Mouse (Mus musculus): ENCODE results near the gene 4933434E20Rik. TPM values are rescaled to one million over a fixed set of nuclear protein-coding genes. Genes with fewer than 3 reads are reported as not detected.

4933434E20Rik gene
- polyA plus RNA-seq, 1 experiment from 2014 or later: 187 TPM

- no peaks in the 10 kb centered on the region for H3K4me1 ChIP-seq (ENCODE audit: insufficient read depth, low read length)
- H3K4me2 ChIP-seq (replicated peaks; ENCODE audit: low read depth, low read length): no peak overlapping the region
- 83% methylated on average over 6 of the region's 6 CpGs for WGBS
- no peak for ATAC-seq (ENCODE audit: low FRiP score, low TSS enrichment)
- no peak overlapping the region for H3K27ac ChIP-seq (ENCODE audit: low read length)
- H3K27me3 ChIP-seq (ENCODE audit: insufficient read depth, low read length): no peaks in the 10 kb centered on the region
- H3K4me3 ChIP-seq (ENCODE audit: low read length): no peak overlapping the region
- H3K9me3 ChIP-seq (ENCODE audit: low read length): no peaks in the 10 kb centered on the region
- H3K9ac ChIP-seq (replicated peaks; ENCODE audit: low read length): no peak overlapping the region
- peaks cover 88% of the 10 kb centered on the region for H3K36me3 ChIP-seq (ENCODE audit: insufficient read depth, low read length)
Measured at GRCm38 (mm10) chr3:90090892-90091291, 39.5 kb downstream of the 4933434E20Rik start.

GRCm38 (mm10) chr3:90094453-90094852, 43.0 kb downstream of the 4933434E20Rik start:
- 89% methylated on average over 3 of the region's 3 CpGs for WGBS
- no peaks in the 10 kb centered on the region for H3K27me3 ChIP-seq (ENCODE audit: insufficient read depth, low read length)
- H3K4me2 ChIP-seq (replicated peaks; ENCODE audit: low read depth, low read length): no peak overlapping the region
- no peak overlapping the region for H3K9ac ChIP-seq (replicated peaks; ENCODE audit: low read length)
- no peak overlapping the region for H3K4me3 ChIP-seq (ENCODE audit: low read length)
- H3K36me3 ChIP-seq (ENCODE audit: insufficient read depth, low read length): peaks cover 78% of the 10 kb centered on the region
- peaks cover 6% of the 10 kb centered on the region; the same call in 1 of the 2 replicates for H3K4me1 ChIP-seq (ENCODE audit: insufficient read depth, low read length)
- ATAC-seq (ENCODE audit: low FRiP score, low TSS enrichment): no peak
- no peaks in the 10 kb centered on the region for H3K9me3 ChIP-seq (ENCODE audit: low read length)
- H3K27ac ChIP-seq (ENCODE audit: low read length): no peak overlapping the region

- Histone ChIP-seq H3K4me2 (replicated peaks; ENCODE audit: low read depth, low read length) (no peak overlapping the region), H3K27me3 (ENCODE audit: insufficient read depth, low read length) (no peaks in the 10 kb centered on the region), H3K4me3 (ENCODE audit: low read length) (no peak overlapping the region), H3K9me3 (ENCODE audit: low read length) (no peaks in the 10 kb centered on the region), H3K27ac (ENCODE audit: low read length) (peak overlapping the region; percentile 67), H3K36me3 (ENCODE audit: insufficient read depth, low read length) (peaks cover 57% of the 10 kb centered on the region), H3K4me1 (ENCODE audit: insufficient read depth, low read length) (peaks cover 6% of the 10 kb centered on the region; the same call in 1 of the 2 replicates), H3K9ac (replicated peaks; ENCODE audit: low read length) (no peak overlapping the region)
- WGBS: 79% methylated on average over 5 of the region's 5 CpGs
- no peak for ATAC-seq (ENCODE audit: low FRiP score, low TSS enrichment)
Measured at GRCm38 (mm10) chr3:90097928-90098327, 46.5 kb downstream of the 4933434E20Rik start.

- H3K27ac ChIP-seq (ENCODE audit: low read length): no peak overlapping the region
- no peak for ATAC-seq (ENCODE audit: low FRiP score, low TSS enrichment)
- peaks cover 29% of the 10 kb centered on the region for H3K36me3 ChIP-seq (ENCODE audit: insufficient read depth, low read length)
- H3K27me3 ChIP-seq (ENCODE audit: insufficient read depth, low read length): no peaks in the 10 kb centered on the region
- H3K9ac ChIP-seq (replicated peaks; ENCODE audit: low read length): no peak overlapping the region
- 0 out of 2 replicates have a peak, but pooled peaks cover 2% of the 10 kb centered on the region for H3K9me3 ChIP-seq (ENCODE audit: low read length)
- H3K4me3 ChIP-seq (ENCODE audit: low read length): no peak overlapping the region
- H3K4me1 ChIP-seq (ENCODE audit: insufficient read depth, low read length): peaks cover 6% of the 10 kb centered on the region; the same call in 1 of the 2 replicates
- 88% methylated on average over 3 of the region's 3 CpGs for WGBS
- no peak overlapping the region for H3K4me2 ChIP-seq (replicated peaks; ENCODE audit: low read depth, low read length)
Measured at GRCm38 (mm10) chr3:90101010-90101409, 49.6 kb downstream of the 4933434E20Rik start.

- peaks cover 6% of the 10 kb centered on the region; the same call in 1 of the 2 replicates for H3K4me1 ChIP-seq (ENCODE audit: insufficient read depth, low read length)
- no peak for ATAC-seq (ENCODE audit: low FRiP score, low TSS enrichment)
- H3K9me3 ChIP-seq (ENCODE audit: low read length): 0 out of 2 replicates have a peak, but pooled peaks cover 2% of the 10 kb centered on the region
- no peak overlapping the region for H3K4me2 ChIP-seq (replicated peaks; ENCODE audit: low read depth, low read length)
- H3K9ac ChIP-seq (replicated peaks; ENCODE audit: low read length): no peak overlapping the region
- H3K27me3 ChIP-seq (ENCODE audit: insufficient read depth, low read length): no peaks in the 10 kb centered on the region
- WGBS: 97% methylated on average over 2 of the region's 2 CpGs
- H3K27ac ChIP-seq (ENCODE audit: low read length): no peak overlapping the region
- H3K4me3 ChIP-seq (ENCODE audit: low read length): no peak overlapping the region
- H3K36me3 ChIP-seq (ENCODE audit: insufficient read depth, low read length): peaks cover 24% of the 10 kb centered on the region
Measured at GRCm38 (mm10) chr3:90101673-90102072, 50.2 kb downstream of the 4933434E20Rik start.

- Histone ChIP-seq H3K4me2 (replicated peaks; ENCODE audit: low read depth, low read length) (no peak overlapping the region), H3K9me3 (ENCODE audit: low read length) (0 out of 2 replicates have a peak, but pooled peaks cover 2% of the 10 kb centered on the region), H3K4me3 (ENCODE audit: low read length) (no peak overlapping the region), H3K36me3 (ENCODE audit: insufficient read depth, low read length) (peaks cover 23% of the 10 kb centered on the region), H3K4me1 (ENCODE audit: insufficient read depth, low read length) (peaks cover 6% of the 10 kb centered on the region; the same call in 1 of the 2 replicates), H3K9ac (replicated peaks; ENCODE audit: low read length) (no peak overlapping the region), H3K27me3 (ENCODE audit: insufficient read depth, low read length) (no peaks in the 10 kb centered on the region), H3K27ac (ENCODE audit: low read length) (no peak overlapping the region)
- ATAC-seq (ENCODE audit: low FRiP score, low TSS enrichment): no peak
- WGBS: 55% methylated on average over 2 of the region's 2 CpGs
Measured at GRCm38 (mm10) chr3:90102239-90102638, 50.8 kb downstream of the 4933434E20Rik start.

- Histone ChIP-seq H3K9ac (replicated peaks; ENCODE audit: low read length) (no peak overlapping the region), H3K27me3 (ENCODE audit: insufficient read depth, low read length) (no peaks in the 10 kb centered on the region), H3K9me3 (ENCODE audit: low read length) (0 out of 2 replicates have a peak, but pooled peaks cover 2% of the 10 kb centered on the region), H3K4me1 (ENCODE audit: insufficient read depth, low read length) (peaks cover 6% of the 10 kb centered on the region; the same call in 1 of the 2 replicates), H3K4me3 (ENCODE audit: low read length) (no peak overlapping the region), H3K27ac (ENCODE audit: low read length) (no peak overlapping the region), H3K36me3 (ENCODE audit: insufficient read depth, low read length) (peaks cover 17% of the 10 kb centered on the region), H3K4me2 (replicated peaks; ENCODE audit: low read depth, low read length) (no peak overlapping the region)
- ATAC-seq (ENCODE audit: low FRiP score, low TSS enrichment): no peak
- 43% methylated on average over 2 of the region's 2 CpGs for WGBS
Measured at GRCm38 (mm10) chr3:90103176-90103575, 51.7 kb downstream of the 4933434E20Rik start.

- ATAC-seq (ENCODE audit: low FRiP score, low TSS enrichment): no peak
- no peaks in the 10 kb centered on the region for H3K4me1 ChIP-seq (ENCODE audit: insufficient read depth, low read length)
- 0 out of 2 replicates have a peak, but pooled peaks cover 2% of the 10 kb centered on the region for H3K9me3 ChIP-seq (ENCODE audit: low read length)
- H3K4me2 ChIP-seq (replicated peaks; ENCODE audit: low read depth, low read length): no peak within 1 kb of the TSS
- H3K27ac ChIP-seq (ENCODE audit: low read length): no peak within 1 kb of the TSS
- peaks cover 15% of the 10 kb centered on the region for H3K36me3 ChIP-seq (ENCODE audit: insufficient read depth, low read length)
- H3K9ac ChIP-seq (replicated peaks; ENCODE audit: low read length): no peak within 1 kb of the TSS
- WGBS: 86% methylated on average over 13 of the region's 13 CpGs
- H3K4me3 ChIP-seq (ENCODE audit: low read length): no peak within 1 kb of the TSS
- H3K27me3 ChIP-seq (ENCODE audit: insufficient read depth, low read length): no peaks in the 10 kb centered on the region
Measured at GRCm38 (mm10) chr3:90103938-90104337, 52.5 kb downstream of the 4933434E20Rik start, which contains the start of gene Nup210l. Gene Nup210l, plus strand, starts transcription at chr3:90104132.

- Histone ChIP-seq H3K4me2 (replicated peaks; ENCODE audit: low read depth, low read length) (no peak overlapping the region), H3K36me3 (ENCODE audit: insufficient read depth, low read length) (no peaks in the 10 kb centered on the region), H3K4me1 (ENCODE audit: insufficient read depth, low read length) (no peaks in the 10 kb centered on the region), H3K27me3 (ENCODE audit: insufficient read depth, low read length) (no peaks in the 10 kb centered on the region), H3K9ac (replicated peaks; ENCODE audit: low read length) (no peak overlapping the region), H3K9me3 (ENCODE audit: low read length) (no peaks in the 10 kb centered on the region), H3K27ac (ENCODE audit: low read length) (no peak overlapping the region), H3K4me3 (ENCODE audit: low read length) (no peak overlapping the region)
- ATAC-seq (ENCODE audit: low FRiP score, low TSS enrichment): no peak
- 80% methylated on average over 2 of the region's 2 CpGs for WGBS
Measured at GRCm38 (mm10) chr3:90111706-90112105, 60.3 kb downstream of the 4933434E20Rik start.

GRCm38 (mm10) chr3:90114342-90114741, 62.9 kb downstream of the 4933434E20Rik start:
- Histone ChIP-seq H3K36me3 (ENCODE audit: insufficient read depth, low read length) (no peaks in the 10 kb centered on the region), H3K4me3 (ENCODE audit: low read length) (no peak overlapping the region), H3K4me2 (replicated peaks; ENCODE audit: low read depth, low read length) (no peak overlapping the region), H3K27me3 (ENCODE audit: insufficient read depth, low read length) (no peaks in the 10 kb centered on the region), H3K4me1 (ENCODE audit: insufficient read depth, low read length) (no peaks in the 10 kb centered on the region), H3K27ac (ENCODE audit: low read length) (no peak overlapping the region), H3K9ac (replicated peaks; ENCODE audit: low read length) (no peak overlapping the region), H3K9me3 (ENCODE audit: low read length) (no peaks in the 10 kb centered on the region)
- 62% methylated on average over 2 of the region's 2 CpGs for WGBS
- no peak for ATAC-seq (ENCODE audit: low FRiP score, low TSS enrichment)

All from kidney, embryonic 16.5 days (tissue).